Mouse (Mus musculus) lung, adult 2 months (tissue): Measurements from ENCODE around the gene Hmgcs1.

Experiments
- CTCF ChIP-seq: fragments of 200-500 bp; IDR thresholded peaks from 2 replicates; pipeline ENCODE4 v1.5.1; 2011; ENCODE audit warnings: mild to moderate bottlenecking, low read length, control low read depth; ENCODE audit not compliant: insufficient read depth
- POLR2A ChIP-seq: fragments of 200-500 bp; IDR thresholded peaks from 2 replicates; pipeline ENCODE4 v1.6.1; 2011; ENCODE audit warnings: low read depth, mild to moderate bottlenecking, control low read depth, low read length, borderline replicate concordance; ENCODE audit errors: extremely low read depth

DNA sequence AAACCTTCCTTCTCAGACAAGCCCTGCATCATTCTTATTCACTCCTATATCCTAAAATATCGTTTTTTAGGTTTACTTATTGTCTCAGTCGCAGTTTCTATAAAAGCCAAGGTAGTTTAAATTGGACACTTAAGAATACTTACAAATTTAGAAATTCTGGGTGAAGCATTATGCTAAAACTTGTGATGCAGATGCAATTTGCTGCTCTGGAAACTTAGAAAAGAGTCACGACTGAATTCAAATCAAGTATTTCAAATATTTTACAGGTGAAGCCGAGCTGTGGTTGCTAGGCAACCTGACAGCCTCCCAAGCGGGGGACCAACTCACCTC, 505 bp upstream of the Hmgcs1 start:
- TF ChIP-seq CTCF (no peak), POLR2A (no peak)
